Mouse (Mus musculus): Measurements from ENCODE around the gene Bst1. TPM values are rescaled to one million over a fixed set of nuclear protein-coding genes. Genes with fewer than 3 reads are reported as not detected.
A peak's percentile ranks its signal among the peaks of the same experiment; 100 is the strongest.

Gene Bst1
- polyA plus RNA-seq (2015; fragmentation: Nextera tagmentation; extraction: Ambion mirVana) = 1.5 and 1.8 TPM in 2 replicates

- Histone ChIP-seq H3K27ac (replicated peaks) (no peak within 1 kb of the TSS), H3K27me3 (no peaks in the 10 kb centered on the region), H3K4me1 (replicated peaks) (no peaks in the 10 kb centered on the region), H3K4me3 (replicated peaks) (0 out of 2 replicates have a peak within 1 kb of the TSS, but pooled peaks have one; percentile 4), H3K9ac (no peak within 1 kb of the TSS), H3K4me2 (no peak within 1 kb of the TSS), H3K9me3 (replicated peaks) (no peaks in the 10 kb centered on the region), H3K36me3 (replicated peaks) (no peaks in the 10 kb centered on the region)
- no peak for ATAC-seq (ENCODE audit: insufficient read depth)
- 43% methylated on average over 12 of the region's 12 CpGs for WGBS (ENCODE audit: insufficient replicate concordance)
Measured at GRCm38 (mm10) chr5:43818695-43819094, at the start of gene Bst1. Gene Bst1 (plus strand): TSS chr5:43818885.

GRCm38 (mm10) chr5:43770618-43771354, 47.9 kb upstream of the Bst1 start:
- Histone ChIP-seq H3K4me1 (replicated peaks) (no peaks in the 10 kb centered on the region), H3K4me3 (replicated peaks) (no peak overlapping the region), H3K4me2 (no peak overlapping the region), H3K27ac (replicated peaks) (no peak overlapping the region), H3K36me3 (replicated peaks) (peaks cover 22% of the 10 kb centered on the region), H3K27me3 (no peaks in the 10 kb centered on the region), H3K9ac (no peak overlapping the region), H3K9me3 (replicated peaks) (no peaks in the 10 kb centered on the region)
- WGBS (ENCODE audit: insufficient replicate concordance) = 49% methylated on average over 3 of the region's 3 CpGs
- ATAC-seq (ENCODE audit: insufficient read depth) = no peak

- Histone ChIP-seq H3K27ac (replicated peaks) (no peak overlapping the region), H3K36me3 (replicated peaks) (peaks cover 22% of the 10 kb centered on the region), H3K9ac (no peak overlapping the region), H3K4me3 (replicated peaks) (no peak overlapping the region), H3K27me3 (no peaks in the 10 kb centered on the region), H3K4me2 (no peak overlapping the region), H3K4me1 (replicated peaks) (0 out of 2 replicates have a peak, but pooled peaks cover 4% of the 10 kb centered on the region), H3K9me3 (replicated peaks) (no peaks in the 10 kb centered on the region)
- 76% methylated on average over 3 of the region's 3 CpGs for whole genome bisulfite sequencing (ENCODE audit: insufficient replicate concordance)
- ATAC-seq (ENCODE audit: insufficient read depth) = no peak
Measured at GRCm38 (mm10) chr5:43771555-43771954, 47.1 kb upstream of the Bst1 start.

GRCm38 (mm10) chr5:43776407-43776806, 42.3 kb upstream of the Bst1 start:
- no peak for ATAC-seq (ENCODE audit: insufficient read depth)
- H3K4me1 ChIP-seq (replicated peaks) = peaks cover 29% of the 10 kb centered on the region

GRCm38 (mm10) chr5:43776993-43777392, 41.7 kb upstream of the Bst1 start:
- WGBS (ENCODE audit: insufficient replicate concordance) = 17% methylated on average over 1 of the region's 1 CpGs
- Histone ChIP-seq H3K27me3 (no peaks in the 10 kb centered on the region), H3K36me3 (replicated peaks) (no peaks in the 10 kb centered on the region; the same call in 1 of the 2 replicates), H3K4me3 (replicated peaks) (no peak overlapping the region), H3K4me1 (replicated peaks) (peaks cover 29% of the 10 kb centered on the region), H3K9ac (no peak overlapping the region), H3K4me2 (no peak overlapping the region), H3K27ac (replicated peaks) (no peak overlapping the region), H3K9me3 (replicated peaks) (no peaks in the 10 kb centered on the region)
- ATAC-seq (ENCODE audit: insufficient read depth) = no peak

More at GRCm38 (mm10) chr5:43776407-43776806, 42.3 kb upstream of the Bst1 start:
- Histone ChIP-seq H3K4me3 (replicated peaks) (no peak overlapping the region), H3K9ac (no peak overlapping the region), H3K36me3 (replicated peaks) (no peaks in the 10 kb centered on the region; the same call in 1 of the 2 replicates), H3K9me3 (replicated peaks) (no peaks in the 10 kb centered on the region), H3K27ac (replicated peaks) (no peak overlapping the region), H3K4me2 (no peak overlapping the region), H3K27me3 (no peaks in the 10 kb centered on the region)

GRCm38 (mm10) chr5:43778583-43778982, 40.1 kb upstream of the Bst1 start:
- Histone ChIP-seq H3K27me3 (no peaks in the 10 kb centered on the region), H3K4me2 (no peak overlapping the region), H3K27ac (replicated peaks) (no peak overlapping the region)

GRCm38 (mm10) chr5:43781423-43781976, 37.2 kb upstream of the Bst1 start:
- Histone ChIP-seq H3K27ac (replicated peaks) (peak overlapping the region; percentile 77), H3K4me2 (peak overlapping the region; percentile 91), H3K9ac (peak overlapping the region; percentile 92), H3K9me3 (replicated peaks) (no peaks in the 10 kb centered on the region), H3K36me3 (replicated peaks) (no peaks in the 10 kb centered on the region), H3K27me3 (no peaks in the 10 kb centered on the region), H3K4me1 (replicated peaks) (peaks cover 32% of the 10 kb centered on the region), H3K4me3 (replicated peaks) (peak overlapping the region; percentile 90)
- ATAC-seq (ENCODE audit: insufficient read depth) = peak; percentile 63
- WGBS (ENCODE audit: insufficient replicate concordance) = under 1% methylated on average over 56 of the region's 61 CpGs

More at GRCm38 (mm10) chr5:43778583-43778982, 40.1 kb upstream of the Bst1 start:
- H3K4me1 ChIP-seq (replicated peaks) = peaks cover 36% of the 10 kb centered on the region
- no peaks in the 10 kb centered on the region for H3K9me3 ChIP-seq (replicated peaks)
- 32% methylated on average over 3 of the region's 3 CpGs for WGBS (ENCODE audit: insufficient replicate concordance)
- no peaks in the 10 kb centered on the region for H3K36me3 ChIP-seq (replicated peaks)
- ATAC-seq (ENCODE audit: insufficient read depth) = no peak
- no peak overlapping the region for H3K9ac ChIP-seq
- H3K4me3 ChIP-seq (replicated peaks) = no peak overlapping the region

GRCm38 (mm10) chr5:43781977-43782930, 36.4 kb upstream of the Bst1 start:
- H3K4me2 ChIP-seq = peak overlapping the region; percentile 91
- H3K4me1 ChIP-seq (replicated peaks) = peaks cover 32% of the 10 kb centered on the region
- no peaks in the 10 kb centered on the region for H3K36me3 ChIP-seq (replicated peaks)
- H3K9ac ChIP-seq = peak overlapping the region; percentile 92
- WGBS (ENCODE audit: insufficient replicate concordance) = 3% methylated on average over 81 of the region's 82 CpGs
- ATAC-seq (ENCODE audit: insufficient read depth) = peak; percentile 93
- H3K9me3 ChIP-seq (replicated peaks) = no peaks in the 10 kb centered on the region
- H3K4me3 ChIP-seq (replicated peaks) = peak overlapping the region; percentile 90
- no peaks in the 10 kb centered on the region for H3K27me3 ChIP-seq
- peak overlapping the region; percentile 79 for H3K27ac ChIP-seq (replicated peaks)

- Histone ChIP-seq H3K4me2 (no peak overlapping the region), H3K4me1 (replicated peaks) (peaks cover 23% of the 10 kb centered on the region), H3K4me3 (replicated peaks) (no peak overlapping the region), H3K27me3 (no peaks in the 10 kb centered on the region), H3K9ac (no peak overlapping the region), H3K9me3 (replicated peaks) (no peaks in the 10 kb centered on the region), H3K27ac (replicated peaks) (no peak overlapping the region), H3K36me3 (replicated peaks) (no peaks in the 10 kb centered on the region)
- no peak for ATAC-seq (ENCODE audit: insufficient read depth)
- WGBS (ENCODE audit: insufficient replicate concordance) = 61% methylated on average over 2 of the region's 2 CpGs
Measured at GRCm38 (mm10) chr5:43783996-43784395, 34.7 kb upstream of the Bst1 start.

GRCm38 (mm10) chr5:43786607-43787006, 32.1 kb upstream of the Bst1 start:
- WGBS (ENCODE audit: insufficient replicate concordance) = 69% methylated on average over 4 of the region's 4 CpGs
- Histone ChIP-seq H3K9me3 (replicated peaks) (no peaks in the 10 kb centered on the region), H3K27ac (replicated peaks) (no peak overlapping the region), H3K9ac (no peak overlapping the region), H3K4me3 (replicated peaks) (no peak overlapping the region), H3K36me3 (replicated peaks) (no peaks in the 10 kb centered on the region), H3K4me2 (no peak overlapping the region), H3K4me1 (replicated peaks) (peaks cover 7% of the 10 kb centered on the region), H3K27me3 (no peaks in the 10 kb centered on the region)
- no peak for ATAC-seq (ENCODE audit: insufficient read depth)

Measured in liver, embryonic 15.5 days (tissue).